Mouse (Mus musculus) embryo, embryonic 11.5 days (tissue): ENCODE measurements at regions not wholly inside any gene's neighbourhood (a gene's known extent, or its start where the extent isn't known, plus 50 kb on each side); places are given as distances from the start of the nearest gene placed in this dataset.

Experiments used
- DNase-seq: peaks from one replicate; pipeline ENCODE4 v3.0.0-alpha.2; 2012; ENCODE audit warnings: low read depth, low spot score

DNA sequence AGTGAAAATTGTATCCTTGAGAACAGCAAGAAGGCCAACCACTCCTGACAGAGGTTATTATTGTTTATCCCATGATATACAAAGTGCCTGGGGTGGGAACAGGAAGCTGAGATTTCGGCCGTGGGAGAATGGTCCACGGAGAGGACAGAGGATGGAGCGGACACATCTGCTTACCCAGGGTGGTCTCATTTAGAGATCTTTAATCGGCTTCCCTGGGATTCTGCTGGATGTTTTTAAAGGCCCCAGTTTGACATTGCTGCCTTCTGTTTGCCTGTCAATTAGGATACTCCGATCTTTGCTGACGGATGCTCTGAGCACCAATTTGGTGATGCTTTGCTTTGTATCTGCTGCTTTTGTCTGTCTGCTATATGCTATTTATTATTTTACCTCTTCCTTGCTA, 803.5 kb downstream of the Tmem132b start:
- DNase-seq, result no peak

DNA sequence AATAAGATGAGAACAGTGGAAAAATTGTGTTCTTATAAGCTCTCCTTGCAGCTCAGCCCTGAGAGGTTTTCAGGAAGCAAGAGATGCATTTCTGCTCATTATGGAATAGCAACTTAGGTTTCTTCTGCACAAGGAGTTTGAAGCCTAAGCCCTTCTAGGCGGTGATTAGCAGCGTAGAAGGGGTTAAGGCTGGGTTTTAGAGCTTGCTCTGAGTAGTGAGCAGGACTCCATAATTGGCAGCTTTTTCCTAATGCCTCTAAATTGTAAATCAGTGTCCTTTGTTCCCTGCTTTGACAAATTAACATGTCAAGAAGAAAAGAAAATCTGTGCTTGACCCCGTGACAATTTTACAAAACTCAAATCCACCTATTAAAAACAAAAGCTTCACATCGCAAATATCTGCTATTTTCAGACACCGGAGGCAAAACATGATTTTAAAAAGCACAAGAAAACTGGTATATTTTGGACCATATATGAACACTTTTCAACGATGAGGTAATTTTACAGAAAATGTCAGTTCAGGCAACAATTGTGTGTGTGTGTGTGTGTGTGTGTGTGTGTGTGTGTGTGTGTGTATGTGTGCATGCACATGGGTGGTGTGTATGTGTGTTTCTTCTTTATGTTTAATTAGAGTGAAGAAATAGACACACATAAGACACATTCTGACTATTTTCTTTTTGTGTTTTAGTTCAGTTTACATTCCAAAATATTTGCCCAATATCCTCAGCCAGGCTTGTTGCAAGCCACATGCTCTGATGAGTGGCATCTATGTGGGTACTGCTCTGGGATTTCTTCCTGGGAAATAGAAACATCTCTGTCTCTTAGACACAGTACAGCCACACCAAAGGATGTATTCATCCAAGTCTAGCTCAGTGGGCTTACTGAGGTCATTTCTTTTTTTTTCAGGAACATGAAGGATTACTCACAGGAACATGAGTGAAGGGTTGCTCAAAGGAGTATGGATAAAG, 804.3 kb downstream of the Tmem132b start:
- DNase-seq, result no peak

DNA sequence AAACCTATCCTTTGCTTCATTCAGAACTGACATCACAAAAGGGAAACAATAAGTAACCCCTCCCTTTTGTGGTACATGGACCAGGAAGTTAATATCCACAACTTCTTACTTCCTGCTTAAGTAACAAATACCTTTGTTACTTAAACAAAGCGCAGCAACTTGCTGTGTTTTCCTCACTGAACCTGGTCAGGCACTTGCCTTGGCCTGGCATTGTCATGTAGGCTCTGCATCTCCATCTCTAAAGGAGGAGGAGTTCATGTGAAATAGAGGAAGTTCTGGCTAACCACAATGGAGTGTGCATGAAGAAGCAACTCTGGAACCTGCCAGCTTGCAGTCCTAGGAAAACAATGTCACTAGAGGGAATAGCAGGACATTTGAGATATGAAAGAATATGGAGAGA, 806.3 kb downstream of the Tmem132b start:
- DNase-seq, result no peak

DNA sequence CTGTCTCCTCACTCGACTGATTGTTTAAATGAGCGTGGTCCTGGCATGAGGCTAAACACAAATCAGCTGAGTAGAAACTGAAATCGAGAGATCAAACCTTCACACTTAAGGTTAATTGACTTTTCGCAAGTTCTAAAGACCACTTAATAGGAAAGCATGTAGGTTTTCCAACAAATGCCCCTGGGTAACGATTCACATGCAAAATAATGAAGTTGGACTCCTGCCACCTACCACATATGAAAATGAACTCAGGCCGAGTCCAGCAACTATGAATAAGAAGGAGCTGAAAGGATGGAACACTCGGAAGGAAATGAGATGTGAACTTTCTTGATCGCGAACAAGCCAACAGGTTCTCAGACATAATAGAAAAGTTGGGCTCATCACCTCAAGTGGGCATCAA, 812.0 kb downstream of the Tmem132b start:
- no peak for DNase-seq

DNA sequence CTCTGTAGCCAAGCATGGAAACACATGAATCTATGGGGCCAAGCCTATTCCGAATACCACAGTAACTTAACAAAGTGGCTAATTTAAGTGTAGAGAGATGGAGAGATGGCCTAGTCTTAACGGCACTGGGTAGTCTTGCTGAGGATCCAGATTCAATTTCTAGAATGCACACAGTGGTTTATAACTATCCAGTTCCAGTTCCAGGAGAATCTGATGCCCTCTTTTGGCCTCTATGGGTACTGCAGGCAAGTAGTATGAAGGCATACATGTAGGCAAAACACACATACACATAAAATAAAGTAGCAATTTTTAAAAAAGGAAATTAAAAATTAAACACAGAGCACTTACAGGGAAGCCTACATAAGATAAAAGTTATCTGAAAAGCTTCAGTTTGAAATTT, 819.4 kb downstream of the Tmem132b start:
- DNase-seq, result no peak

DNA sequence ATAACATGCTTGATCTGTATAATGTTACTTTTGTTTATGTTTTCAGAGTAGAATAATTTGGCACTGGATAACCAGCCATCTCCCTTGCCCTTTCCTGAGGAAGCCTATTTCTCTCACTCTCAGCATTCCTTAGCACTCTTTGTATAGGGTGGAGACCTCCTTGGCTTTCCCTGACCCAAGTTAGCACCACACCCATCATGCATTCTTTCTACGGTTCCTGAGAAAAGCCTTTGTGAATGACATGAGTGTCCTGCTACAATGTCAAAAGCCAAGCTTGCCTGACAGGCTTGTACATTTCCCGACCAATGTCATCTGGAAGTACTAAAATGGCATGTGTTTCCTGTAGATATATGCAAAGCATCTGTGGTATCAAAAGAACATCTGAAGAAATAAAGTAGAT, 837.9 kb downstream of the Tmem132b start:
- DNase-seq, result no peak

DNA sequence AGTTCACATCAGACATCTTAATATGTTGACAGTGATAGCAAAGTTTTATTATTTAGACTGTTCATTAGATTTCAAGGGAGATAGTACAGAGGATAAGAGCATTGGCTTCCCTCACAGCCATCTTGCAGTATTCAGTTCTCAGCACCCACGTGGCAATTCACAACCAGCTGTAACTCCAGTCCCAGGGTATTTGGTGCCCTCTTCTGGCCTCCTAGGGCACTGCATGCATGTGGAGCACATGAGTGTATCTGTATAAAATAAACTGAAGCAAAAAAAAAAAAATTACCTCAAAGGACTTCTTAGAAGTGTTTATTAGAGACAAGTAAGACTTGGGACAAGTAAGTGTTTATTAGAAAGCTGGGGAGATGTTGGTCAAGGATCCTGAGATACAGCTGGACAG, 849.3 kb upstream of the Tmem132c start:
- DNase-seq, result no peak

DNA sequence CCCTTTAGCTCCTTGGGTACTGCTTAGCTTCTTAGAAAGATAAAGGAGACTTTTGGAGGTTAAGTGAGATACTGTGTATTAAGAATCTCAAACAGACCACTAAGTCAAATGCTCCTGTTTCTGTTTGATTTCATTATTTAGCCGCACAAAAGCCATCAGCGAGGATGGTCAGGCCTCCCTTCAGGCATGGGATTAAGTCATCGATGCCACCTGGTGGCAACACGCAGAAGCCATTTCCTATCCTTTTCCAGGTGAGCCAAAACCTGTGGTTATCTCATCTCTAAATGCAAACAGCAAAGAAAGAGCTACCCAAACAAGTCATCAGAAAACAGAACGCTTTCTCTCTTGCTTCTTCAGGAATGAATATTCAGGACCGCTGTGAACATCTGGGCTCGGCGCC, 846.3 kb upstream of the Tmem132c start:
- no peak for DNase-seq

DNA sequence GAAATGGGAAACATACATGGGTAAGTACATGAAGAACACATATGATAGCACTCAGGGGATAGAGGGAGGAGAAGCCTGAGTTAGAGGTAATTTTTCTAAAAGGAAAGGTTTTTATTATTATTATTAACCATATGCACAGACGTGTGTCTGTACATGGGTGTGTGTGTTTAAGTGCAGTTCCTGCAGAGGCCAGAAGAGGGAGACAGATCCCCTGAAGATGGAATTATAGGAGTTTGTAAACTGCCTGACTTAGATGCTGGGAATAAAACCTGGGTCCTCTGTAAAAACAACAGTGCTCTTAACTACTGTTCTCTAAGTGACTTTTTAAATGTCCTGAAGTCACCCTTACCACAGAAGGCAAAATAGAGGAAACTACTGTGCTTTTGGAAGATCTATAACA, 809.9 kb upstream of the Tmem132c start:
- DNase-seq, result no peak

DNA sequence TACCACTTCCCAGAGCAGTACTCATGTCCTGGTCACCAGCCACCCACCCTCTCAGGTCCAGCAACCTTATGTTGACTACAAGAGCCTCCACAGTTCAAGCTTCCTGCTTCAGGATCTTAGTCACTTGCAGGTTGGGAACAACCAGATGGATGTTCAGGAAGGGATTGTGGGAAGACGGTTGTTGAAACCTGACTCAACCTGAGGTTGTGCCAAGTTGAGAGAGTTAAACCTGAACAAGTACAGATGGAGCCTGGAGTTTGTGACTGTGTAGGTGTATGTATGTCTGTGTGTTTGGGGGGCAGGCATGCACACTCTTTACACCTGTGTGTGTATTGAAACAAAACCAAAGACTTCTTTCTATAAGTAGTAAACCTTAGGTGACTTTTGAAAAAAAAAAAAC, 802.9 kb upstream of the Tmem132c start:
- no peak for DNase-seq

DNA sequence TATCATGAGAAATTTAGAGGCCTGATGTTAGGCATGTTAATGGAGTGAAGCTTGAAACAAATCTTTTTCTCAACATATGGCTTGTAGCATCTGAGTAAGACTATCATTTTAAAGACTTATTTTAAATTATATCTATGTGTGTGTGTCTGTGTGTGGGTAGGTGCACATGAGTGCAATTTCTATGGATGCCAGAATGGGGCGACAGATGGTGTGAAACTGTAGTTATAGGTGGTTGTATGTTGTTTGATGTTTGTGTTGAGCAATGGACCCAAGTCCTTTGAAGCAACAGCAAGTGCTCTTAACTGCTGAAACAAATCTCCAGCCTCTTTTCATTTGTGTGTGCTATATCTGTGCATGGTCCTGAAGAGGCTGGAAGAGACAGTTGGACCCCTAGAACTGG, 801.1 kb upstream of the Tmem132c start:
- no peak for DNase-seq

DNA sequence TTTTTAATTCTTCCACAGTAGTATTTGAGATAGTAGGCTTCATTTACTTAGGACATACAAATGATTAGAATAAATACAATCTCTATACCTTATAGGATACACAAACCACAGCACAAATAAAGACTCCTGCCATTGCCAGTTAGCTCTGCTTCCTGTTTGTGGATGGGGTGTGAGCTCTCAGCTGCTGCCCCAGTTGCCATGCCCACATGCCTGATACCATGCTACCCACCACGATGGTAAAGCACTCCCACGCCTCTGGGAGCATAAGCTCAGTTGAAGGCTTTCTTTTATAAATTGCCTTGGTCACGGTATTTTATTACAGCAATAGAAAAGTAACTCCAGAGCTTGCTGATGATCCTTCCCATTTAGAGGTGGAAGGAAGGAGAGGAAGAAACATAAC, 765.8 kb upstream of the Tmem132c start:
- no peak for DNase-seq

DNA sequence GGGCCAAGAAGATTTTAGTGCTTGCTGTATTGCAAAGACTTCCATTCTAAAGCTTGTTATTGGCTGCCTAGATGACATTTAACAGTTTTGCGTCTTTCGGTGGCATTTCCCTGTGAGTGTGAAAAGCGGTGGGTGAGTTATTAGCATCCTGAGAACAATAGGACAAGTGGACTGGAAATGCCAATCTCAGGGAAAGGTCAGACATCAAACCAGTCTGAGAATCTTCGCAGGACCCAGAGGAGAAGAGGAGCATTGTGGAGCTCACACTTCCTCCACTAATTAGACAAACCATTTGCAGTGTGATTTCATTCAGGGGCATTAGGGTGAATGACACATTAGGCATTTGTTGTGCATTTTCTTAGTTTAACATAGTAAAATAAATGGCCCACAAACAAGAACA, 719.5 kb upstream of the Tmem132c start:
- DNase-seq, result no peak

DNA sequence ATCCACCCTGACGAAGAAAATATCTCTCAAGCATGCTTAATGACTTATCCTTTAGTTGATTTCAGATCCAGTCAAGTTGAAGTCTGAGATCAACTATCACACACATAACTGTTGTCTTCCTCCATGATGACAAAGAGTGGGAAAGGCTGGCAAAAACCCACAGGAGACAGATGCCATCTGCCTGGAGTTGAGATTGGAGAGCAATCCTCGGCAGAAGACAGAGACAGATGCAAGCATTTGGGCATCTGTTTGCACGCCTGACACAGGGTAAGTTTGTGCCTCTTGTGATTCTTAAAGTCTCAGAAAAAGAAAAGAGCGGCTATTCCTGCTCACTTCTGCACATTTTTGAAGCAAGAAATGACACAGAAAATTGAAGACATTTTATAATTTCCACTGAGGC, 715.7 kb upstream of the Tmem132c start:
- no peak for DNase-seq

DNA sequence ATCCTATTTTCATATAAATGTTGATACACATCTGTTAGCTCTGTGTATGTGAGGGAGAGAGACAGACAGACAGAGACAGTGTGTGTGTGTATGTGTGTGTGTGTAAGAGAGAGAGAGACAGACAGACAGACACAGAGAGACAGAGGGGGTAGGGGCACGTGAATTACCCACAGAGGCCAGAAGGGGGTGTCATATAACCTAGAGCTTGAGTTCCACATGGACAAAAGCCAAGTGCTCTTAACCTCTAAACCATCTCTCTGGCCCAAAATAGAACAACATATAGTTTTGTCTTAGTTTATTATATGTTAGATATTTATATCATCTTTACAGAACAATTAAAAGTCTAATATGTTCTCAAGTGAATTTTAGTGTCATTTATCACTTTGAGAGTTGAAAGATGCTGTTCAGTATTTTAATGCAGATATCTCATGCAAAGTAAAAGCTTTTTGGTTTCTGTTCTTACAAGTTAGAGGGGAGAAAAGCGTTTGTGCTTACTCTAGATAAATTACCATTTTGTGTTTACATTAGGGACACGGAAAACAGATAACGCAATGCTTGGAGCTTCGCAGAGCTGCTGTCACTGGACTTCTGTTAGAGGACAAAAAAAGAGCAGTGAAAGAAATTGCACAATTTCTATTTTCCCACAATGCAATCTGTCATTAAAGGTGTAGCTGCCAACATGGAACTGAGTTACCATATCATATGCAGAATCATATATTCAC, 710.6 kb upstream of the Tmem132c start:
- no peak for DNase-seq

DNA sequence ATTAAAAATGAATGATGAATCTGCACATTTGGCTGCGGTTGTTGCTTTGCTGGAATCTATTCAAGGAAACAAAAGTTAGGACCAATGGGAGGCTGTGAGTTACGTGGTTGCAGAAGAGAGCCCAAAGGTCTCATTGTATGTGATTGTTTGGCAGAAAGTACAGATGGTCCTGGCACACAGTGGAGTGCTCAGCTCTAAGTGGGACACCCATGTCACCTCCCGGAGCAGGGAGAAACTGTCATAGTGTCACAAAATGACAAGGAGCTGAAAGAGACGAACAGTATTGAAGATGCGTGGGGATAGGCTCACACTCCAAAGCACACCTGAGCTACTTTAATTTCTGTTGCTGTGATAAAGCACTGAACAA, 710.1 kb upstream of the Tmem132c start:
- no peak for DNase-seq

DNA sequence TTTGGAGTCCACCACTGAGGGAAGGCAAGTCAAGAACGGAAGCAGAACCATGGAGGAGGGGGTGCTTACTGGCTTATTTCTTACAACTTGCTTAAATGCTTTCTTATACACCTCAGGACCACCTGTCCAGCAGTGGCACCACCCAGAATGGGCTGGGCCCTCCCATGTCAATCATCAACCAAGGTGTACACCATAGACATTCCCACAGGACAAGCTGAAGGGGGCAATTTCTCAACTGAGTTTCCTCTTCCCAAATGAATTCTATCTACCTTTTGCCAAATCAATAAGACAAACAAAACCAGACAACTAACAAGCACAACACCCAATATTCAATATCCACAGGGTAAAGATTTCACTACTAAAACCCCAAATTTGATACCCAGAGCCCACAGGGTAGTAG, 709.6 kb upstream of the Tmem132c start:
- DNase-seq, result no peak

DNA sequence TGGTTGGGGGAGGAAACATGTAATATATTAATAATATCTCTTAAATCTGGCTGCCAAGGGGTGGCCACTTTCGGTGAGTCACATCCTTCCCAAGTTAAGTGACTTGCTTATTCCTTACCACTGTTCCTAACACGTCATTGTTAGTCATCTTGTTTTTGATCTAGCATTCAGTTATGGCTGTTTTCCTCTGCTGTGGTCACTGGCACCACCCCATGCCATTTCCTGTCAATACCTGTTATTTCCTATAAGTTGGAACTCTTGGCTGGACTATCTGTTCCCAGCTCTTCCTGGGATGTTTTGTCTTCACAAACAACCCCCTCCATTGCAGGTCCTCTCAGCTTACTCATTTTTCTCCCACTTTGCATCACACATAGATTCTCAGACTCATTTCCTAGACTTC, 703.5 kb upstream of the Tmem132c start:
- no peak for DNase-seq

DNA sequence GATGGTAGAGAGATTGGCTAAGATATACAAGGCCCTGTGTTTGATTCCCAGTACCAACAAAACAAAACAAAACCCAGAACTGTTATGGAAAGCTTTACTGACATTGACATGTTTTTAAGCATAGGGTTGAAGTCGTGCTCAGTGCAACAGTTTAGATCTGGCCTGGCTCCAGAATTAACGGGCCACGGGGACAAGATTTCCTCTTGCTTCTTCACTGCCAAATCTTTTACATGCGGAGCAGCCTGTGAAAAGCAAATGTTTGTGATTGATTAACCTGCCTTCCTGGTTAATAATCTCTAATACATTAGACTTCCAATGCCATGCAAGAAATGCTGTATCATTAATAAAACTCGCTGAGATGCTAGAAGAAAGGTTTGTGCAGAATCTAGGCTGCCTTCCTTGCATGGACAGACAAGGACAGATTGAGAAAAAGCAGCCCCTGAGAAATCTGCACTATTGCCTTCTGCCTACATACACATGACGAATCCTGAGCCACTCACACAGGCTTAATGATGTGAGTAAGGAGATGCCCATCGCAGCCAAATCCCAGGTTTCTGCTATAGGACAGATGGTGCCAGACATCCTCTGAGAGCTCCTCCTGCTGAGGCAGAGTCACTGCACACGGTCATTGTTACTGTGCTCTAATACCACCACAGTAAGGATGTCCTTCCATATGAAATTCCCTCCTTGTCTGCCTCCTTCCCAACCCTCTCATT, 697.2 kb upstream of the Tmem132c start:
- no peak for DNase-seq

DNA sequence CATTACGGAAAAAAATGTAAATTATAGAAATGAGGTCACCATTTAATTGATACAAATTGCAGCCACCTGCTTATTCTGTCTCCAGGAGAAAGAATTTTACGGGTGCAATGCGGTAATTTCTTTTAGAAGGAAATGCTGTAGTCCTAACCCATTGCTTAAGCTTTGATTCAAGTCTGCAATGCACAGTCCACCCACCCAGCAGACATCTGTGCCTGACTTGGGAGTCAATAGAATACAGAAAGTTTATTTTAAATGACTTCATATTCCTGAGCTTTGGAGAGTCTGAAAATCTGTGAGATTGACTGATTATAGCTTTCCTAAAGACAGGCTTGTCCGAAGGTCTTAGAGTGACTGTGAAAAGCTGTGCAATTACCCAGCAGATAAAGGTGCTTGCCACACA, 693.8 kb upstream of the Tmem132c start:
- no peak for DNase-seq

DNA sequence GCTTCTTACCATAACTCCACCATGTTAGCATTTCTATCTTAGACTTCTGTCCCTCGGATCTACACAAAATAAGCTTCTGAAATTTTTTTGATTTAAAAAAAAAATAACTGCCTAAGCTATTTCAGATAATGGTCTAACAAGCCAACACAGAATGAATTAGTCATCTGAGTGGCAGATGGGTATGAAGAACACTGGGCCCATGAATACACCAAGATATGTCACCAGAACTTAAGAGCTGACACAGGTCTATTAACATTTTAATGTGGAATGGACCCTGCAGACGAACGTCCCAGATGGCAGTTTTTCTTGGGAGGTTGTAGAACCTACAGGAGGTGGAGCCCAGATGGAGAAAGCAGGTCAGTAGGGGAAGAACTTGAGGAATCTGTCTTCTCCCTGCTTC, 689.9 kb upstream of the Tmem132c start:
- no peak for DNase-seq

DNA sequence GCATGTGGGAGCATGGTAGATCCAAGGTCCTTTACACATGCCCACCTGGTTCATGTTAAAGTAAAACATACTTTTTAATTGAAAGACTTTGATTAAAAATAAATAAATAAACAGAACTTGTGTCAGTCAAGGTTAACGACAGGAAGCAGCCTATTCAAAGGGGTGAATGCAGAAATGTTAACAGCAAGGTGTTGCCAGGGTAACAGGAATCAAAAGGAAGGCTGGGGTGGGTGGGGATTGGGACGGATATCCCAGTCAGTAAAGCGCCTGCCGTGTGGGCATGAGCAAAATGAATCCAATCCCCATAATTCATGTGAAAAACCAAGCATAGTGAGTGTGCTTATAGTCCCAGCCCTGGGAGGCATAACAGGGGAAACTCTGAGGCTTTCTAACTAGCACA, 682.6 kb upstream of the Tmem132c start:
- DNase-seq, result no peak

DNA sequence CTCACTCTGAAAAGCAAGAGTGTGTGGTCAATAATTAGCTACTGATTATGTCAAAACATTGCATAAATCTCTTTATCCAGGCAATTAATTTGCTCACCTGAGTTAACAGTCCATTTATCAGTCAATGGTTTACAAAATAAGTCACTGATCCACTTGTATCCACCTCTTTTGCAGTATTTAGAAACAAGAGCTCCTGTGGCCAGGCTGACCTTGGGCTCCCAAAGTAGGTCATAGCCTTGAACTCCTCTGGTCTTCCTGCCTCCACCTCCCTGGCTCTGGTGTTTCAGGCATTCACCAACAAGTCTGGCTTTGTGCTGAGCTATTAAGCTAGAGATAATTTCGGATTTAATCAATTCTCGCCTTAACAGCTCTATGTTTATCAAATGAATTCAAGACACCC, 675.8 kb upstream of the Tmem132c start:
- DNase-seq, result no peak
